Mouse (Mus musculus) midbrain, embryonic 14.5 days (tissue): ENCODE results near the gene Sars2. TPM values are rescaled to one million over a fixed set of nuclear protein-coding genes. Genes with fewer than 3 reads are reported as not detected.

Source experiments
- ATAC-seq: fragments of 200-750 bp; cut with Nextera tagmentation; 2 replicates; pipeline ENCODE4 v1.8.0; 2017; ENCODE audit warnings: moderate number of reproducible peaks, moderate library complexity; ENCODE audit not compliant: low FRiP score, low TSS enrichment
- DNase-seq: peaks from one replicate; pipeline ENCODE4 v3.0.0-alpha.2; 2015
- H3K27ac ChIP-seq: fragments of 300-500 bp; sonication (generic); replicated peaks from 2 replicates; pipeline ENCODE4 v1.5.1; 2014; ENCODE audit warnings: mild to moderate bottlenecking, low read depth, low read length, moderate library complexity
- H3K27me3 ChIP-seq: fragments of 300-500 bp; sonication (generic); 2 replicates; pipeline ENCODE4 v1.6.1; 2014; ENCODE audit warnings: low read length, control low read depth, mixed read lengths; ENCODE audit not compliant: control insufficient read depth, insufficient read depth
- H3K36me3 ChIP-seq: fragments of 300-500 bp; sonication (generic); 2 replicates; pipeline ENCODE4 v1.6.1; 2014; ENCODE audit warnings: low read length, control low read depth; ENCODE audit not compliant: control insufficient read depth, insufficient read depth
- H3K4me1 ChIP-seq: fragments of 300-500 bp; sonication (generic); 2 replicates; pipeline ENCODE4 v1.6.1; 2014; ENCODE audit warnings: mild to moderate bottlenecking, antibody characterized with exemption, low read length, control low read depth; ENCODE audit not compliant: control insufficient read depth, insufficient read depth
- H3K4me2 ChIP-seq: fragments of 300-500 bp; sonication (generic); 2 replicates; pipeline ENCODE4 v1.6.1; 2014; ENCODE audit warnings: mild to moderate bottlenecking, low read length, moderate library complexity
- H3K4me3 ChIP-seq: fragments of 300-500 bp; sonication (generic); replicated peaks from 2 replicates; pipeline ENCODE4 v1.5.1; 2014; ENCODE audit warnings: low read depth, low read length
- H3K9ac ChIP-seq: fragments of 300-500 bp; sonication (generic); replicated peaks from 2 replicates; pipeline ENCODE4 v1.6.1; 2014; ENCODE audit warnings: mild to moderate bottlenecking, low read length, moderate library complexity
- H3K9me3 ChIP-seq: fragments of 300-500 bp; sonication (generic); 2 replicates; pipeline ENCODE4 v1.6.1; 2016; ENCODE audit warnings: low read length, control low read depth, mixed read lengths; ENCODE audit not compliant: control insufficient read depth
- WGBS: fragments of 180-500 bp; shearing (Covaris S2); extraction: QIAGEN DNeasy Blood & Tissue Kit; methylation state at CpG from one replicate; pipeline ENCODE4 v1.1.7; 2014; 5-methylcytosine and 5-hydroxymethylcytosine counted together
- polyA plus RNA-seq: library from polyadenylated mRNA; unstranded; fragments of >200 nt; fragmentation: Nextera tagmentation; extraction: Ambion mirVana; gene quantifications from 2 replicates; pipeline ENCODE4 v1.2.1, GENCODE M21; 2014

Gene Sars2
- polyA plus RNA-seq, 1 experiment from 2014 or later, result 16.8 TPM

DNA sequence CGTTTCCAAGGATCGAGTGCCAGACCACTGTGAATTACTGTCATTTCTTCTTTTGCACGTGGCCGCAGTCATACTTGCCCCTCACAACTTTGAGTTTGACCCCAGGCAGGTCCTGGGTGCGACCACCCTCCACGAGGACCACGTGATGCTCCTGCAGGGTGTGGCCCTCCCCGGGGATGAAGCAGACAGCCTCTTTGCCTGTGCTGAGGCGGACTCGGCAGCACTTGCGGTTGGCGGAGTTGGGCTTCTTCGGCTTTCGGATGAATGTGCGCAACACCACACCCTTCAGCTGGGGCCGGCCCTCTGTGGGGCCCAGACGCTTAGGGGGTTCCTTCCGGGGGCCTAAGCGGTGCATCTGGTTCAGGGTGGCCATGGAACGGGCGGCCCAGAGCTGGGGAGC, 2.0 kb upstream of the Sars2 start:
- no peak for ATAC-seq
- Histone ChIP-seq H3K36me3 (0 out of 2 replicates have a peak, but pooled peaks cover 9% of the 10 kb centered on the region), H3K27me3 (no peaks in the 10 kb centered on the region), H3K27ac (no peak overlapping the region), H3K4me3 (no peak overlapping the region), H3K4me2 (no peak overlapping the region), H3K9ac (no peak overlapping the region), H3K4me1 (peaks cover 10% of the 10 kb centered on the region), H3K9me3 (no peaks in the 10 kb centered on the region)
- 95% methylated on average over 21 of the region's 21 CpGs for WGBS
- DNase-seq, result no peak

GRCm38 (mm10) chr7:28740949-28741348, 843 bp upstream of the Sars2 start:
- Histone ChIP-seq H3K9ac (peak overlapping the region; percentile 73), H3K4me2 (peak overlapping the region; percentile 69), H3K36me3 (peaks cover 19% of the 10 kb centered on the region; the same call in 1 of the 2 replicates), H3K27me3 (no peaks in the 10 kb centered on the region), H3K4me3 (peak overlapping the region; percentile 75), H3K4me1 (peaks cover 10% of the 10 kb centered on the region), H3K27ac (no peak overlapping the region), H3K9me3 (no peaks in the 10 kb centered on the region)
- DNase-seq (no peak), ATAC-seq (no peak)
- WGBS, result 43% methylated on average over 9 of the region's 9 CpGs

- H3K27ac ChIP-seq, result peak overlapping the region; percentile 80
- no peaks in the 10 kb centered on the region for H3K27me3 ChIP-seq
- peak overlapping the region; percentile 73 for H3K9ac ChIP-seq
- ATAC-seq (peak; percentile 12; the same call in 1 of the 2 replicates), DNase-seq (no peak)
- H3K4me1 ChIP-seq, result peaks cover 10% of the 10 kb centered on the region
- no peaks in the 10 kb centered on the region for H3K9me3 ChIP-seq
- peak overlapping the region; percentile 69 for H3K4me2 ChIP-seq
- H3K4me3 ChIP-seq, result peak overlapping the region; percentile 75
- H3K36me3 ChIP-seq, result peaks cover 21% of the 10 kb centered on the region; the same call in 1 of the 2 replicates
- 2% methylated on average over 13 of the region's 13 CpGs for WGBS
Observed at GRCm38 (mm10) chr7:28741368-28741708, 454 bp upstream of the Sars2 start.

DNA sequence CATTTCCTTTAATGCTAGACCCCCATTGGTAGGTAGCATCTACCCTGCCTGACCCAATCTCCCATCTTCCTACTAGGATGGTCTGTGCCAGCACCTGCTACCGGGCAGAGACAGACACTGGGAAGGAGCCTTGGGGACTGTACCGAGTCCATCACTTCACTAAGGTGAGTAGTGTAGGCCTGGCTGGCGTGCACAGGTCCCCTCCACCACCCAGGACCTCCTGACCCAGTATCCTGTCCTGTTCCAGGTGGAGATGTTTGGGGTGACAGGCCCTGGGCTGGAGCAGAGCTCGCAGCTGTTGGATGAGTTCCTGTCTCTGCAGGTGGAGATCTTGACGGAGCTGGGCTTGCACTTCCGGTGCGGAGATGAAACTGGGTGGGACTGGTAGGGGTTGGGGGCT, 8.1 kb downstream of the Sars2 start:
- DNase-seq (no peak), ATAC-seq (no peak)
- Histone ChIP-seq H3K4me3 (no peak overlapping the region), H3K4me2 (no peak overlapping the region), H3K9ac (no peak overlapping the region), H3K27me3 (no peaks in the 10 kb centered on the region), H3K9me3 (no peaks in the 10 kb centered on the region), H3K36me3 (peaks cover 25% of the 10 kb centered on the region), H3K4me1 (no peaks in the 10 kb centered on the region), H3K27ac (no peak overlapping the region)
- 93% methylated on average over 7 of the region's 7 CpGs for WGBS

DNA sequence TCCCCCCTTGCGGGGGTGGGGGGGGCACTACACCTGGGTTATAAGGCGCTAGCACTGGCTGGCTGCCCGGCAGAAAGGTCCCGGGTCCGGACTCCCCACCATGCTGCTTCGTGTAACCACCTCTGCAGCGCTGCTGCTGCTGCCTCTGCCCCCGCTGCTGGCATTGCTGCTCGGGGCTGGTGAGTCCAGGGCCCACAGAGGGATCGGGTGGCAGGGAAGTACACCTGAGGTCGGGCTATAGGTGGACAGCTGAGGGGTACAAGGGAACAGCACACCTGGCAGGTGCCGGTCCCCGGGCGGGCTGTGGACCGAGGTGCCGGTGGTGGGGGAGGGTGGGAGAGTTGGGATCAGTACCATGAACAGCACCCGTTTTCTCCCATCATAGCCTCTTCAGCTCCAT, 14.3 kb downstream of the Sars2 start, which contains the start of gene Ccer2:
TSS of gene Ccer2 (plus strand) at position 96 of the 400 bp plus-strand sequence.
- peak within 1 kb of the TSS; percentile 50; the same call in 1 of the 2 replicates for H3K9ac ChIP-seq
- 2% methylated on average over 17 of the region's 17 CpGs for WGBS
- H3K27me3 ChIP-seq, result no peaks in the 10 kb centered on the region
- ATAC-seq, result no peak
- H3K4me3 ChIP-seq, result peak within 1 kb of the TSS; percentile 12; the same call in 1 of the 2 replicates
- H3K4me2 ChIP-seq, result peak within 1 kb of the TSS; percentile 45
- peaks cover 38% of the 10 kb centered on the region for H3K36me3 ChIP-seq
- H3K27ac ChIP-seq, result no peak within 1 kb of the TSS
- H3K4me1 ChIP-seq, result 0 out of 2 replicates have a peak, but pooled peaks cover 6% of the 10 kb centered on the region
- no peaks in the 10 kb centered on the region for H3K9me3 ChIP-seq
- DNase-seq, result no peak

GRCm38 (mm10) chr7:28758623-28759022, 16.8 kb downstream of the Sars2 start:
- 76% methylated on average over 13 of the region's 13 CpGs for WGBS
- H3K36me3 ChIP-seq, result peaks cover 44% of the 10 kb centered on the region
- ATAC-seq, result no peak
- H3K27me3 ChIP-seq, result no peaks in the 10 kb centered on the region
- no peaks in the 10 kb centered on the region for H3K9me3 ChIP-seq
- no peak overlapping the region for H3K9ac ChIP-seq
- 0 out of 2 replicates have a peak, but pooled peaks cover 6% of the 10 kb centered on the region for H3K4me1 ChIP-seq
- no peak for DNase-seq
- H3K4me3 ChIP-seq, result no peak overlapping the region
- no peak overlapping the region for H3K4me2 ChIP-seq
- no peak overlapping the region for H3K27ac ChIP-seq

DNA sequence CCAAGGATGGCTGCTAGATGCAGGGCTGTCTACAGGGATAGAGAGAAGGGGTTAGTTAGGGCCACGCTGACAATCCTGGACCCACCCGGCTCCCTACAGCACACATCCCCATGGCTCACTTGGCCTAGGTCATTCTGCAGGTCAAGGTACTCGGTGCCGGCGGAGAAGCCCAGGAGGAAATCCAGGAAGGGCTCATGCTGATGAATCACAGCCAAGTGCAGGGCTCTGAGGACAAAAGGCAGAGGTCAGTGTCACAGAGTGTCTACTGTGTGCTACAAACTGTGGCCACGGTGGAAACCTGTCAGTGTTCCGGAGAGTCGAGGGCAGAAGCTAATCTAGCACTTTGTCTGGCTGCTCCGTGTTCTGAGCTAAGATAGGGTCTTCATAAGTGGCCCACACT, 20.1 kb downstream of the Sars2 start:
- Histone ChIP-seq H3K4me3 (no peak overlapping the region), H3K9ac (no peak overlapping the region), H3K36me3 (peaks cover 41% of the 10 kb centered on the region), H3K4me1 (0 out of 2 replicates have a peak, but pooled peaks cover 6% of the 10 kb centered on the region), H3K4me2 (no peak overlapping the region), H3K9me3 (no peaks in the 10 kb centered on the region), H3K27ac (no peak overlapping the region), H3K27me3 (no peaks in the 10 kb centered on the region)
- no peak for DNase-seq
- ATAC-seq, result no peak
- WGBS, result 94% methylated on average over 9 of the region's 9 CpGs

- H3K27me3 ChIP-seq, result no peaks in the 10 kb centered on the region
- no peak overlapping the region for H3K4me3 ChIP-seq
- H3K9ac ChIP-seq, result no peak overlapping the region
- H3K4me2 ChIP-seq, result peak overlapping the region; percentile 62
- peaks cover 16% of the 10 kb centered on the region for H3K4me1 ChIP-seq
- DNase-seq (no peak), ATAC-seq (no peak)
- H3K9me3 ChIP-seq, result no peaks in the 10 kb centered on the region
- peaks cover 17% of the 10 kb centered on the region for H3K36me3 ChIP-seq
- 87% methylated on average over 6 of the region's 6 CpGs for WGBS
- no peak overlapping the region for H3K27ac ChIP-seq
Observed at GRCm38 (mm10) chr7:28765211-28765610, 23.4 kb downstream of the Sars2 start.

GRCm38 (mm10) chr7:28766173-28766879, 24.5 kb downstream of the Sars2 start, which contains the start of gene Sirt2:
TSS of gene Sirt2 (plus strand) at chr7:28766735.
- Histone ChIP-seq H3K9ac (peak within 1 kb of the TSS; percentile 66), H3K4me3 (peak within 1 kb of the TSS; percentile 72), H3K27ac (no peak within 1 kb of the TSS), H3K9me3 (no peaks in the 10 kb centered on the region), H3K36me3 (peaks cover 8% of the 10 kb centered on the region), H3K4me2 (peak within 1 kb of the TSS; percentile 75), H3K4me1 (peaks cover 16% of the 10 kb centered on the region), H3K27me3 (no peaks in the 10 kb centered on the region)
- DNase-seq, result peak; percentile 99
- WGBS, result under 1% methylated on average over 45 of the region's 45 CpGs
- ATAC-seq, result peak; percentile 98
